Mouse (Mus musculus) ES-Bruce4 (cell line): Measurements from ENCODE around the gene Gstm7.

ENCODE experiments used
- CTCF ChIP-seq: IDR thresholded peaks from one replicate; pipeline ENCODE4 v1.8.1; 2011; ENCODE audit warnings: low read depth, low read length
- POLR2A ChIP-seq: IDR thresholded peaks from one replicate; pipeline ENCODE4 v1.8.1; 2011; ENCODE audit warnings: low read length; ENCODE audit not compliant: insufficient read depth

DNA sequence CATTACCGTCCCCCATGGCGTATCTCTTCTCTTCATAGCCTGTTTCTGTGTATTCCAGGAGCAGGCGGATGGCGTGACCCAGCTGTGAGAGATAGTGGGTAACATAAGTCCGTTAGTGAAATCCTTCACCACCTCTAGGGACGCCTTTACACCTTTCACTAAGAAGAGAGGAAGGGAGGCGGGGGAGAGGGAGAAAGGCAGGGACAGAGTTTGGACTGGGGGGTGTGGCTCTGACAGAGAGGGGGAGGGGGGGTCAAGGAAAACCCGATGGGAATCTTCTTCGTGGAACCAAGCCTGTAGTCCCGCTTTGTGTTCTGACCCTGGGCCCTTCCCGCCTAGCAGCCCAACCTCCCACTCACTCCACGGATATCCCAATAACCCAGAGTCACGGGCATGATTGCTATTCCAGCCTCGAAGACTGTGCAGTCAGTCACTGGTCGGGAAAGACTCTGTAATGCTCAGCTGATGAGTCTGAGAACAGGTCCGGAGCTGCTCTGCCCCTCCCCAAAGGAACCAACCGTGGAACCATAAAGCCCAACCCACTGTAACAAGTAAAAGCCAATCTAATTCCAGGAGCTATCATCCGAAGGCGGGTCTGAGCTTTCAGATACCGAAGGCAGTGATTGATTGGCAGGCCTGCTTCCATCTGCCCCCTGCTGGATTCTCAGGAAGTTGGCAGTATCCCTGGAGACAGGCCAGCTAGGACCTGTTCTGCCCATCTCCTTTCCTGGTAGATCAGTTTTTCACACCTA is 11.8 kb upstream of the Gstm7 start, which contains the start of gene Gstm6:
- TF ChIP-seq CTCF (peak; percentile 77), POLR2A (no peak)
